Mouse (Mus musculus) liver, postnatal 0 days (tissue): ENCODE data around the gene Ddx10. TPM values are rescaled to one million over a fixed set of nuclear protein-coding genes. Genes with fewer than 3 reads are reported as not detected.

Experiments used
- ATAC-seq: fragments of 200-750 bp; cut with Nextera tagmentation; 2 replicates; pipeline ENCODE4 v1.8.0; 2017; ENCODE audit warnings: mild to moderate bottlenecking, moderate library complexity
- DNase-seq: peaks from one replicate; pipeline ENCODE4 v3.0.0-alpha.2; 2016
- H3K27ac ChIP-seq: fragments of 300-500 bp; sonication (generic); 2 replicates; pipeline ENCODE4 v1.5.1; 2014; ENCODE audit warnings: antibody characterized with exemption, moderate library complexity, mild to moderate bottlenecking, low read depth
- H3K27me3 ChIP-seq: fragments of 300-500 bp; sonication (generic); 2 replicates; pipeline ENCODE4 v1.6.1; 2014; ENCODE audit warnings: low read length, control low read depth, mixed read lengths; ENCODE audit not compliant: insufficient read depth
- H3K36me3 ChIP-seq: fragments of 300-500 bp; sonication (generic); replicated peaks from 2 replicates; pipeline ENCODE4 v1.6.1; 2014; ENCODE audit warnings: mild to moderate bottlenecking, control low read depth, low read length, moderate library complexity, mixed read lengths; ENCODE audit not compliant: insufficient read depth
- H3K4me1 ChIP-seq: fragments of 300-500 bp; sonication (generic); 2 replicates; pipeline ENCODE4 v1.6.1; 2014; ENCODE audit warnings: antibody characterized with exemption, mild to moderate bottlenecking, control low read depth; ENCODE audit not compliant: insufficient read depth
- H3K4me2 ChIP-seq: fragments of 300-500 bp; sonication (generic); 2 replicates; pipeline ENCODE4 v1.6.1; 2014; ENCODE audit warnings: low read depth, mild to moderate bottlenecking, low read length, moderate library complexity, mixed read lengths
- H3K4me3 ChIP-seq: fragments of 300-500 bp; sonication (generic); 2 replicates; pipeline ENCODE4 v1.5.1; 2014; ENCODE audit warnings: low read depth, low read length
- H3K9ac ChIP-seq: fragments of 300-500 bp; sonication (generic); replicated peaks from 2 replicates; pipeline ENCODE4 v1.6.1; 2014; ENCODE audit warnings: mild to moderate bottlenecking, moderate library complexity
- H3K9me3 ChIP-seq: fragments of 300-500 bp; sonication (generic); 2 replicates; pipeline ENCODE4 v1.6.1; 2016; ENCODE audit warnings: mild to moderate bottlenecking, control low read depth, low read length, mixed read lengths
- CTCF ChIP-seq: sonication (generic); IDR thresholded peaks from 2 replicates; pipeline ENCODE4 v1.5.1; 2016; ENCODE audit warnings: antibody characterized with exemption, low read depth
- EP300 ChIP-seq: IDR thresholded peaks from 2 replicates; pipeline ENCODE4 v1.6.1; 2016; ENCODE audit warnings: antibody characterized with exemption, low read depth, mild to moderate bottlenecking
- WGBS: fragments of 180-500 bp; shearing (Covaris S2); extraction: QIAGEN DNeasy Blood & Tissue Kit; methylation state at CpG from one replicate; pipeline ENCODE4 v1.1.7; 2014; ENCODE audit not compliant: insufficient replicate concordance; 5-methylcytosine and 5-hydroxymethylcytosine counted together
- polyA plus RNA-seq: library from polyadenylated mRNA; unstranded; fragments of >200 nt; fragmentation: Nextera tagmentation; extraction: Ambion mirVana; gene quantifications from 2 replicates; pipeline ENCODE4 v1.2.1, GENCODE M21; 2015

The Ddx10 gene
- polyA plus RNA-seq, 1 experiment from 2014 or later, result 8.8 TPM

- ATAC-seq (no peak), DNase-seq (no peak)
- H3K4me3 ChIP-seq, result no peak overlapping the region
- H3K4me1 ChIP-seq, result no peaks in the 10 kb centered on the region
- H3K4me2 ChIP-seq, result no peak overlapping the region
- no peaks in the 10 kb centered on the region for H3K27me3 ChIP-seq
- H3K9ac ChIP-seq, result no peak overlapping the region
- H3K9me3 ChIP-seq, result no peaks in the 10 kb centered on the region
- WGBS, result 69% methylated on average over 4 of the region's 4 CpGs
- H3K36me3 ChIP-seq, result no peaks in the 10 kb centered on the region
- TF ChIP-seq CTCF (no peak), EP300 (no peak)
- no peak overlapping the region for H3K27ac ChIP-seq
These were observed 16.5 kb upstream of the Ddx10 start for GRCm38 (mm10) chr9:53264387-53264786.

- H3K4me3 ChIP-seq, result no peak overlapping the region
- H3K27me3 ChIP-seq, result no peaks in the 10 kb centered on the region
- no peak overlapping the region for H3K4me2 ChIP-seq
- no peak for DNase-seq
- 46% methylated on average over 6 of the region's 6 CpGs for WGBS
- no peak overlapping the region for H3K27ac ChIP-seq
- TF ChIP-seq CTCF (no peak), EP300 (no peak)
- no peak overlapping the region for H3K9ac ChIP-seq
- no peak for ATAC-seq
- no peaks in the 10 kb centered on the region for H3K36me3 ChIP-seq
- no peaks in the 10 kb centered on the region for H3K4me1 ChIP-seq
- no peaks in the 10 kb centered on the region for H3K9me3 ChIP-seq
These were observed 10.3 kb upstream of the Ddx10 start for GRCm38 (mm10) chr9:53258199-53258598.

DNA sequence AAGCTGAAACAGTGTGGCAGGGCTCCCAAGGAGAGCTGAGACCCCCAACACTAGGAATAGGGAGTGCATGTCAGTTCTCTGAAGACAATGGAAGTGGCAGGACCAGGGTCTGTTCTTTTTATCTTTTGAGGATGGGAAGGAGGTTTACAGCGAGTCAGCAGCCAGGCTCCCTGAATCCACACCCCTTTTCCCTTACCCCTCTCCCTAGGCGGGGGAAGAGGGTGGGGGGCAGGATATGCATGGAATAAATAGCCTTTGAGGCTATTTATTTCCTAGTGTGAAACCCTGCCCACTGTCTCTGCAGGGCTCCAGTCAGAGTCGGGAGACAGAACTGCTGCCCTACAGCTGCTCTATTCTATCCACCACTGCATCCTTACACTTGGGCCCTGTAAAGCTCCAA lies 9.9 kb upstream of the Ddx10 start:
- Histone ChIP-seq H3K9ac (no peak overlapping the region), H3K27me3 (no peaks in the 10 kb centered on the region), H3K4me2 (no peak overlapping the region), H3K27ac (no peak overlapping the region), H3K4me1 (no peaks in the 10 kb centered on the region), H3K36me3 (no peaks in the 10 kb centered on the region), H3K9me3 (no peaks in the 10 kb centered on the region), H3K4me3 (no peak overlapping the region)
- WGBS, result 46% methylated on average over 3 of the region's 3 CpGs
- TF ChIP-seq EP300 (no peak), CTCF (no peak)
- no peak for ATAC-seq
- DNase-seq, result no peak

GRCm38 (mm10) chr9:53256690-53257305 lies 8.9 kb upstream of the Ddx10 start:
- no peaks in the 10 kb centered on the region for H3K9me3 ChIP-seq
- H3K4me1 ChIP-seq, result no peaks in the 10 kb centered on the region
- H3K4me2 ChIP-seq, result no peak overlapping the region
- TF ChIP-seq CTCF, result no peak
- no peak for TF ChIP-seq EP300
- H3K36me3 ChIP-seq, result no peaks in the 10 kb centered on the region
- no peak overlapping the region for H3K9ac ChIP-seq
- H3K27ac ChIP-seq, result no peak overlapping the region
- no peaks in the 10 kb centered on the region for H3K27me3 ChIP-seq
- WGBS, result 68% methylated on average over 4 of the region's 4 CpGs
- H3K4me3 ChIP-seq, result no peak overlapping the region
- ATAC-seq (no peak), DNase-seq (no peak)

DNA sequence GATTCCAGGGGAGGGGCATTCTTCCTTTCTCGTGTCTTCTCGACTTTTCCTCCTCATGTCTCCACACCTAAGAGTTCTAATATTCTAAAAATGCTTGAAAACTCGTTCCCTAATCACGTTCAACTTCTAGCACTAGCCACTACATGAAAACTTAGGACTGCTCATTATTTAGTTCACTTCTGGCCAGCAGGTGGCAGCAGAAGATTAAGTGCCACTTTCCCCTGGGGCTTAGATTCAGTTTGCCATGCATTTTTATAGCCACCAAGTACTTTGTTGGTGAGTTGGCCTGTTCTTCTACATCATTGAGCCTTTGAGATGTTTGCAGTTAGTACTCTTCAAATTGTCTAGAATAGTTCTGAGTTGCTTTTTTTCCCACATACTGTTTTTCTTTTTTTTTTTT lies 6.5 kb upstream of the Ddx10 start:
- H3K36me3 ChIP-seq, result no peaks in the 10 kb centered on the region
- H3K9me3 ChIP-seq, result no peaks in the 10 kb centered on the region
- DNase-seq, result peak; percentile 72
- 3% methylated on average over 4 of the region's 4 CpGs for WGBS
- peak; percentile 93 for TF ChIP-seq CTCF
- no peak for TF ChIP-seq EP300
- no peaks in the 10 kb centered on the region for H3K4me1 ChIP-seq
- no peak overlapping the region for H3K4me2 ChIP-seq
- H3K27ac ChIP-seq, result no peak overlapping the region
- H3K9ac ChIP-seq, result no peak overlapping the region
- no peaks in the 10 kb centered on the region for H3K27me3 ChIP-seq
- ATAC-seq, result peak; percentile 45; the same call in 1 of the 2 replicates
- H3K4me3 ChIP-seq, result no peak overlapping the region

DNA sequence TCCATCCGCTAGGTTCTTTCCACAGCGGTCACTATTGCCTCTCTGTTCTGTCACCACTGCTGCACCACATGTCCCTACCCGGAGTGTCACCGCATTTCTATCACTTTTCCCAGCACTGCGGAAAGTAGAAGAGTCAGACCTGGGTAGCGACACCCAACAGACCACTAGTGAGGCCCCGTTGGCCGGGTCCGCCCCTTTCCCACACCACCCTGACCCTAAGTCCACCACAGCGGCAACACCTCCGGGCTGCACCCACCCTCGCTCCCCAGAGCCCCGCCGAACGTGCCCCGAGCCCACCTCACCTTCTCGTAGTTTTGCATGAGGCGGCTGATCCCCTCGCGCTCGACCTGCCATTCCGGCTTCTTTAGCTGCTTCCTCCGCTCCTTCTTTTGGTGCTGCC lies 337 bp downstream of the Ddx10 start:
- TF ChIP-seq EP300 (no peak), CTCF (no peak)
- peak; percentile 61 for ATAC-seq
- H3K4me1 ChIP-seq, result peaks cover 8% of the 10 kb centered on the region
- no peaks in the 10 kb centered on the region for H3K27me3 ChIP-seq
- H3K9ac ChIP-seq, result peak overlapping the region; percentile 80
- H3K4me2 ChIP-seq, result peak overlapping the region; percentile 99
- peak overlapping the region; percentile 94 for H3K4me3 ChIP-seq
- no peaks in the 10 kb centered on the region for H3K36me3 ChIP-seq
- H3K9me3 ChIP-seq, result no peaks in the 10 kb centered on the region
- WGBS, result 1% methylated on average over 23 of the region's 23 CpGs
- H3K27ac ChIP-seq, result 0 out of 2 replicates have a peak overlapping the region, but pooled peaks have one; percentile 34
- no peak for DNase-seq
